Mouse (Mus musculus) embryonic facial prominence, embryonic 11.5 days (tissue): ENCODE measurements around the gene Grin2a. TPM values are rescaled to one million over a fixed set of nuclear protein-coding genes. Genes with fewer than 3 reads are reported as not detected.
"Not testable (repeated sequence)": the region's sequence is repeated elsewhere in the genome, so short reads cannot be mapped to it uniquely, and the experiment has no call there.

ENCODE experiments used
- ATAC-seq: fragments of 200-750 bp; cut with Nextera tagmentation; replicated peaks from 2 replicates; pipeline ENCODE4 v1.8.0; 2017; ENCODE audit warnings: low read depth; ENCODE audit not compliant: insufficient number of reproducible peaks, low FRiP score, low TSS enrichment
- DNase-seq: peaks from one replicate; pipeline ENCODE4 v3.0.0-alpha.2; 2015; ENCODE audit warnings: low spot score
- H3K27ac ChIP-seq: fragments of 300-500 bp; sonication (generic); replicated peaks from 2 replicates; pipeline ENCODE4 v1.5.1; 2014; ENCODE audit warnings: mild to moderate bottlenecking, low read depth, low read length, control low read depth
- H3K27me3 ChIP-seq: fragments of 300-500 bp; sonication (generic); 2 replicates; pipeline ENCODE4 v1.6.1; 2014; ENCODE audit warnings: mild to moderate bottlenecking, low read length, moderate library complexity, mixed read lengths; ENCODE audit not compliant: control insufficient read depth, insufficient read depth
- H3K36me3 ChIP-seq: fragments of 300-500 bp; sonication (generic); replicated peaks from 2 replicates; pipeline ENCODE4 v1.6.1; 2014; ENCODE audit warnings: low read depth, mild to moderate bottlenecking, low read length, moderate library complexity, mixed read lengths; ENCODE audit not compliant: control insufficient read depth, insufficient read depth
- H3K4me1 ChIP-seq: fragments of 300-500 bp; sonication (generic); 2 replicates; pipeline ENCODE4 v1.6.1; 2014; ENCODE audit warnings: low read length, mixed read lengths; ENCODE audit not compliant: control insufficient read depth, insufficient read depth
- H3K4me2 ChIP-seq: fragments of 300-500 bp; sonication (generic); 2 replicates; pipeline ENCODE4 v1.6.1; 2014; ENCODE audit warnings: low read depth, mild to moderate bottlenecking, control low read depth, low read length, moderate library complexity
- H3K4me3 ChIP-seq: fragments of 300-500 bp; sonication (generic); 2 replicates; pipeline ENCODE4 v1.5.1; 2014; ENCODE audit warnings: low read depth, low read length, control low read depth
- H3K9ac ChIP-seq: fragments of 300-500 bp; sonication (generic); replicated peaks from 2 replicates; pipeline ENCODE4 v1.6.1; 2014; ENCODE audit warnings: mild to moderate bottlenecking, control low read depth, low read length
- H3K9me3 ChIP-seq: fragments of 300-500 bp; sonication (generic); replicated peaks from 2 replicates; pipeline ENCODE4 v1.6.1; 2016; ENCODE audit warnings: mild to moderate bottlenecking, low read length, inconsistent platforms, mixed read lengths; ENCODE audit not compliant: control insufficient read depth
- WGBS: fragments of 180-500 bp; shearing (Covaris S2); extraction: QIAGEN DNeasy Blood & Tissue Kit; methylation state at CpG from one replicate; pipeline ENCODE4 v1.1.7; 2014; 5-methylcytosine and 5-hydroxymethylcytosine counted together
- polyA plus RNA-seq: library from polyadenylated mRNA; unstranded; fragments of >200 nt; fragmentation: Nextera tagmentation; extraction: Ambion mirVana; gene quantifications from 2 replicates; pipeline ENCODE4 v1.2.1, GENCODE M21; 2014

The Grin2a gene
- polyA plus RNA-seq, 1 experiment from 2014 or later = 0.22 TPM

GRCm38 (mm10) chr16:9616807-9617206 lies 378.6 kb downstream of the Grin2a start:
- 86% methylated on average over 4 of the region's 4 CpGs for WGBS
- Histone ChIP-seq H3K4me1 (no peaks in the 10 kb centered on the region), H3K27me3 (no peaks in the 10 kb centered on the region), H3K4me3 (no peak overlapping the region), H3K36me3 (no peaks in the 10 kb centered on the region), H3K4me2 (no peak overlapping the region), H3K9me3 (no peaks in the 10 kb centered on the region), H3K27ac (no peak overlapping the region), H3K9ac (no peak overlapping the region)
- no peak for ATAC-seq
- DNase-seq = no peak

- H3K9ac ChIP-seq, H3K36me3 ChIP-seq, H3K4me2 ChIP-seq, H3K4me1 ChIP-seq, DNase-seq, H3K27me3 ChIP-seq, ATAC-seq, H3K4me3 ChIP-seq, H3K27ac ChIP-seq, H3K9me3 ChIP-seq: not testable (repeated sequence)
- WGBS = 87% methylated on average over 5 of the region's 6 CpGs
Observed at GRCm38 (mm10) chr16:9612596-9612995, 382.8 kb downstream of the Grin2a start.

- no peaks in the 10 kb centered on the region for H3K9me3 ChIP-seq
- H3K36me3 ChIP-seq = no peaks in the 10 kb centered on the region
- DNase-seq = no peak
- no peak overlapping the region for H3K4me2 ChIP-seq
- no peaks in the 10 kb centered on the region for H3K4me1 ChIP-seq
- H3K9ac ChIP-seq = no peak overlapping the region
- no peak overlapping the region for H3K4me3 ChIP-seq
- WGBS = 71% methylated on average over 2 of the region's 2 CpGs
- H3K27me3 ChIP-seq = no peaks in the 10 kb centered on the region
- no peak for ATAC-seq
- no peak overlapping the region for H3K27ac ChIP-seq
Observed at GRCm38 (mm10) chr16:9607432-9607831, 387.9 kb downstream of the Grin2a start.

GRCm38 (mm10) chr16:9603983-9604382 lies 391.4 kb downstream of the Grin2a start:
- no peaks in the 10 kb centered on the region for H3K36me3 ChIP-seq
- H3K4me3 ChIP-seq = no peak overlapping the region
- no peaks in the 10 kb centered on the region for H3K4me1 ChIP-seq
- H3K27me3 ChIP-seq = no peaks in the 10 kb centered on the region
- whole genome bisulfite sequencing = 86% methylated on average over 5 of the region's 5 CpGs
- ATAC-seq = no peak
- H3K9ac ChIP-seq = no peak overlapping the region
- no peak overlapping the region for H3K4me2 ChIP-seq
- no peaks in the 10 kb centered on the region for H3K9me3 ChIP-seq
- H3K27ac ChIP-seq = no peak overlapping the region
- DNase-seq = no peak

- no peaks in the 10 kb centered on the region for H3K36me3 ChIP-seq
- H3K27me3 ChIP-seq = no peaks in the 10 kb centered on the region
- H3K9me3 ChIP-seq = no peaks in the 10 kb centered on the region
- no peaks in the 10 kb centered on the region for H3K4me1 ChIP-seq
- H3K4me3 ChIP-seq = no peak overlapping the region
- WGBS = 89% methylated on average over 2 of the region's 2 CpGs
- no peak overlapping the region for H3K27ac ChIP-seq
- no peak overlapping the region for H3K9ac ChIP-seq
- no peak overlapping the region for H3K4me2 ChIP-seq
- DNase-seq = no peak
- no peak for ATAC-seq
Observed at GRCm38 (mm10) chr16:9602579-9602978, 392.8 kb downstream of the Grin2a start.

- no peak overlapping the region for H3K27ac ChIP-seq
- H3K9me3 ChIP-seq = no peaks in the 10 kb centered on the region
- H3K36me3 ChIP-seq = no peaks in the 10 kb centered on the region
- DNase-seq (no peak), ATAC-seq (no peak)
- H3K9ac ChIP-seq = no peak overlapping the region
- WGBS = 78% methylated on average over 2 of the region's 2 CpGs
- H3K4me1 ChIP-seq = no peaks in the 10 kb centered on the region
- no peak overlapping the region for H3K4me3 ChIP-seq
- no peak overlapping the region for H3K4me2 ChIP-seq
- H3K27me3 ChIP-seq = no peaks in the 10 kb centered on the region
Observed at GRCm38 (mm10) chr16:9589176-9589575, 406.2 kb downstream of the Grin2a start.

- Histone ChIP-seq H3K36me3 (no peaks in the 10 kb centered on the region), H3K9me3 (no peaks in the 10 kb centered on the region), H3K27me3 (no peaks in the 10 kb centered on the region), H3K4me2 (no peak overlapping the region), H3K4me3 (no peak overlapping the region), H3K4me1 (no peaks in the 10 kb centered on the region), H3K27ac (no peak overlapping the region), H3K9ac (no peak overlapping the region)
- DNase-seq = no peak
- 79% methylated on average over 3 of the region's 3 CpGs for WGBS
- no peak for ATAC-seq
Observed at GRCm38 (mm10) chr16:9588431-9588830, 406.9 kb downstream of the Grin2a start.

- H3K27me3 ChIP-seq = no peaks in the 10 kb centered on the region
- H3K4me3 ChIP-seq = no peak overlapping the region
- no peak overlapping the region for H3K4me2 ChIP-seq
- H3K9me3 ChIP-seq = no peaks in the 10 kb centered on the region
- no peaks in the 10 kb centered on the region for H3K4me1 ChIP-seq
- no peak overlapping the region for H3K9ac ChIP-seq
- 79% methylated on average over 2 of the region's 2 CpGs for WGBS
- DNase-seq = no peak
- ATAC-seq = no peak
- H3K27ac ChIP-seq = no peak overlapping the region
- H3K36me3 ChIP-seq = no peaks in the 10 kb centered on the region
Observed at GRCm38 (mm10) chr16:9583981-9584380, 411.4 kb downstream of the Grin2a start.
